Mouse (Mus musculus) neutrophil, adult 5-6 weeks (primary cell): Measurements from ENCODE around the gene Fcrlb. TPM values are rescaled to one million over a fixed set of nuclear protein-coding genes. Genes with fewer than 3 reads are reported as not detected.

Experiments
- ATAC-seq: fragments of 151-379, 151-347 bp; 2 replicates; pipeline ENCODE4 v1.8.0; 2017; ENCODE audit warnings: mild to moderate bottlenecking, moderate TSS enrichment; ENCODE audit not compliant: insufficient number of reproducible peaks, poor library complexity, low FRiP score, severe bottlenecking; ENCODE audit errors: extremely low read depth
- total RNA-seq: library from RNA; stranded (forward); fragments of 200-1000 nt; gene quantifications from 2 replicates; pipeline ENCODE4 v1.2.3, GENCODE M21; 2017

The Fcrlb gene
- total RNA-seq, 1 experiment from 2014 or later: 1.4 TPM

GRCm38 (mm10) chr1:170915657-170916056 lies 2.9 kb upstream of the Fcrlb start:
- ATAC-seq: no peak

GRCm38 (mm10) chr1:170911907-170912660 lies 657 bp downstream of the Fcrlb start:
- no peak for ATAC-seq

- no peak for ATAC-seq
These were observed 4.4 kb downstream of the Fcrlb start for GRCm38 (mm10) chr1:170908341-170908740.

DNA sequence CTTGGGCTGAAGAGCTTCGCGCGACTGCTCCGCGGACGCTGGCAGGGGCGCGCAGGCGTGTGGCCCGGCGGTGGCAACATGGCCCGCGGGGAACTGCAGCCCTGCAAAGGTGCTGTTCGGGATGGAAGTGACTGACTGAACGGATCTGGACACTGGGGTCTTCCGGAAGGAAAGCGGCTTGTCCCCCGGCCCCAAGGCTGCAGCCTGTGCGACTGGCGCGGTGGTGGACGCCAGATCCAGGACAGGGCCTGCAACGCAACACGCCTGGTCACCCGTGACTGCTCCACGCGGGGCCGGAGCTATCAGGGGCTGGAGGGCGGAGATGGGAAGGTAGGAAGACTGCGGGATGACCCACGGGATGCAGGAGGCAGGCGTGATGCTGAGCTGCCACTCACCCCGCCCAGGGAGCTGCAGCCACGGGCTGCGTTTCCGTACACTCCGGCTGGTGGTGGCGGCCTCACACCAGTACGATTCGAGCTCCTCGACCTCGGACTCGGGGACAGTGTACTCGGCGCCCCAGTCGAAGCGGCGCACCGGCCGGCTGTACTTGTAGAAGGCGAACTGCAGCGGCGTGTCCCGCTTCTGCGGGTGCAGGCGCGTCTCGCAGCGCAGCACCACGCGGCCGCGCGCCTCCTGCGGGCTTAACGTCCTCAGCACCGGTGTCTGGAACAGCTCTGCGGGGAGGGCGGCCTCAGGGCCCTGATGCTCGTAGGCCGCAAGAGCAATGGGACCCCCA lies 5.1 kb downstream of the Fcrlb start:
- peak; percentile 36 for ATAC-seq

- no peak for ATAC-seq
These were observed 5.7 kb downstream of the Fcrlb start for GRCm38 (mm10) chr1:170907111-170907455.

GRCm38 (mm10) chr1:170903485-170903884 lies 9.3 kb downstream of the Fcrlb start:
- no peak for ATAC-seq

- ATAC-seq: peak; percentile 69
These were observed 11.1 kb downstream of the Fcrlb start for GRCm38 (mm10) chr1:170901536-170902238.

GRCm38 (mm10) chr1:170900799-170901467 lies 11.8 kb downstream of the Fcrlb start:
- ATAC-seq: 0 out of 2 replicates have a peak, but pooled peaks have one; percentile 36

GRCm38 (mm10) chr1:170898413-170899075 lies 14.2 kb downstream of the Fcrlb start:
- no peak for ATAC-seq

GRCm38 (mm10) chr1:170896651-170897281 lies 16.0 kb downstream of the Fcrlb start:
- no peak for ATAC-seq

DNA sequence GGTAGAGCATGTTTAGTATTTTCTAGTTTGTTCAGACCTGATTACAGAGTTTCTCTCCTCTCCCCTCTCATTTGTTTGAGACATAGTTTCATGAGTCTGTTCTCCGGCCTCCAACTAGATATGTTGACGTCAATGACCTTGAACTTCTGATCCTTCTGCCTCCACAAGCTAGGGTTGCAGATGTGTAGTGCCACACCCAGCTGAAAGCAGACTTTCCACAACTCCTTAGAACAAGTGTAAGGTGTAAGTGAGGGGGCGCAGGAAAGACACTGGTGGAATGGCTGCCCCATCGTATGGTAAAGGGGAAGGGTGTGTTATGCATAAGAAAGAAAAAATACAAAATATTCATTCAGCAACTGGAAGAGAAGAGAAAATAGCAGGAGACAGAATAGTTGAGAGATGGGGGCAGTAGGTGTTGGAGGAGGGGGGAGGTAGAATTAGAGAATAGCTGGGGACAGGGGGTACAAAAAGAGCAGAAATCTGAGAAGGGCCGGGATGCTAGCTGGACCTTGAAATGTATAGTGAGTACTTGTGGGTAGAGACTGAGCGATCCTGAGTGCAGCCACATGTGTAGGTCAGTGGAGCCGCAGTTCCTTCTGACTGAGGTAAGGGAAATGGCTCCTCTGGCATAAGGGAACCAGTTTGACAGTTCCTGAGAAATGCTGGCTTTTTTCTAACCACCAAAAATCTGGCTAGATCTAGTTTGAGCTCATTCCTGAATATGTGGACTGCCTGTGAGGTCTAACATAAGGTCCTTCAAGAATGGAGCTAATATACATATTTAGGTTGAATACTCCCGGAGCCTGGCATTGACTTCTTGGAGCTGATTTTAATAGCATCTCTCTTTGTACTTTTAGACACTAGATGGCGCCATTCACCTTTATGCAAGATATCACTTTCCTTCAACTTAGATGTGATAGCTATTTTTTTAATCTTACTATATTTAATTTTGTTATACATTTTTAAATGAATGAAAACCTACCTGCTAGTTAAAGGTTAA lies 17.8 kb downstream of the Fcrlb start:
- ATAC-seq: peak; percentile 66; the same call in 1 of the 2 replicates

GRCm38 (mm10) chr1:170892279-170892678 lies 20.5 kb downstream of the Fcrlb start:
- no peak for ATAC-seq

DNA sequence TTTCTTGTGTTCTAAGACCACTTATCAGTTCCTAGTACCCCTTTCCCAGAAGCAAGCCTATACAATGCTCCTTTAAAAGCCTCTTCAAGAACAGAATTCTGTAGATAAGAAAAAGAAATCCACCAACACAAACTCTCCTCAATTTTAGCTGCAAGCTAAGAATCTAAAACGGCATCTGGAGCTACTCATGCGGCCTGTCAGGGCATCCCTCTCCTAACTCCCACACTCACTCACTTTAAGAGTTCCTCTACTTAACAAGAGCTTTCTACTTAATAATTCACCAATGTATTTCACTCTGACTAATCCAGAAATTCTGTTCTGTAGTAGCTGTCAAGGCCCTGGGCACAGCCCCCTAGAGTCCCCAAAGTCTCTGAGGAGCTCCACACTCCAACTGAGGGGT lies 21.1 kb downstream of the Fcrlb start:
- no peak for ATAC-seq

DNA sequence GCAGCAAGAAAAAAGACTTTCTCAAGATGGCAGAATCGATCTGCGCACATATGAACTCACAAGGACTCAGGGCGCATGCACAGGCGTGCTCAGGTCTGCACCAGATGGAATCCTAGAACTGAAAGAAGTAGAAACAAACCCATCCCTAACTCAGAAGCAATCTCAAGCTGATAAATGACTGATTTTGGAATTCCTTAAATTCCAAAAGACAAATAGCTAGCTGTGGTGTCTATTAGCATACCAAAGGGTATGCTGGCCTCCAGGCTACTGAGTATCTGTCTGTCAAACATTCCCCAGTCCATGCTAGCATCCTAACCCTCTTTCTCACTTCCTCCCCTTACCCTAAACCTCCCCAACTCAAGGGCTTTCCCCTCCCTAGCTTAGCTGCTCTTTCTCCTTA lies 23.4 kb downstream of the Fcrlb start:
- no peak for ATAC-seq

- no peak for ATAC-seq
These were observed 26.7 kb downstream of the Fcrlb start for GRCm38 (mm10) chr1:170886044-170886458.

DNA sequence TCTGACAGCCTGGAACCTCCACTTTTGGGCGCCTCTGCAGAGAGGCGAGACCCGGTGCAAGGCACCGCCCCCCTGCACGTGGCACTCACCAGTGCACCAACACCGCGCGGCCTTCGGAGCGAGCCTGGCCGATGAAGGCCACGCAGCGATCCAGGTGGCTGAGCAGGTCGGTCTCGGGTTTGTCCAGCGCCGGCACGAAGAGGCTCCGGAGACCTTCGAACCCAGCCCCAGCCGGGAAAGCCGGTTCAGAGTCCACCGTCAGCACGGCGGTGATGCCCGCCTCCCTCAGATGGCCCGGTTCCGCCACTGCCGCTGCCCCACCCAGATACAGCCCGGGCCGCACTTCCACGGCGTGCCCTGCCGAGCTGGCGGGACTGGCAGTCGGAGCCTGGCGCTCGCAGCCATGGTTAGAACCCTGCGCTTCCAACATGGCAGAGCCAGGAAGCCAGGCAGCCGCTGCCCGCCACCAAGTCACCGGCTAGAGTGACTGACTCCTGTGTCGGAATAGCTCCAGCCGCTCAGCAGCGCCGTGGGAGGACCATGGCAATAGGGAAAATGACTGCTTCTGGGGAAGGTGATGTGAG lies 27.7 kb downstream of the Fcrlb start, which contains the start of the genes Gm26620 and Dusp12:
Gm26620 (plus strand) TSS at position 88 of the 584 bp plus-strand sequence.
Dusp12 (minus strand) TSS at position 563 of the 584 bp plus-strand sequence.
- ATAC-seq: peak; percentile 96

DNA sequence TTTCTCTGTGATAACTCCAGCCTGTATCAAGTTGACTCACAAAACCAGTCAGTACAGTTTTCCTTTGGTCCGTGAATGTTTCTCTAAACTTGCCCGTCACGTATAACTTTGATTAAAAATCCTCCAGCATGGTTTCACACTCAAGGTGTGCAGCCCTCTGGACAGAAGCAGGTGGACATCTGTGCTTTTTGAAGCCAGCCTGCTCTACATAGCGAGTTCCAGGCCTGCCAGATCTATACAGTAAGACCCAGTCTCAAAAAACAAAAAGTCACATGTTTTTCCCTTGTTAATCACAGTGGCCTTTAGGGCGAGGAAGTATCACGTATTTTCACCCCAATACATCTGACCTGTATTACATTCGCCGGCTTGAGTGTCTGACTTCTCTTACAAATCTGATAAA lies 28.4 kb downstream of the Fcrlb start:
- ATAC-seq: no peak
